7 mouse cellular contexts compared by ENCODE assay signal in genomic region chr7:101348312-101348711, GRCm38 (mm10). TPM values are rescaled to one million over a fixed set of nuclear protein-coding genes. Genes with fewer than 3 reads are reported as not detected.
DNase-seq lines count a peak whose midpoint lies in the region; ATAC-seq and TF ChIP-seq lines count a peak whose summit lies in the region.

No protein-coding gene starts in this region.

- peak overlapping the region; percentile 82 for H3K4me3 ChIP-seq in ES-Bruce4 (ENCODE audit: low read depth, low read length)
- peak overlapping the region; percentile 53 for H3K4me3 ChIP-seq in hindbrain, embryonic 13.5 days
- H3K4me3 ChIP-seq in liver, embryonic 13.5 days (replicated peaks) = peak overlapping the region; percentile 70

- H3K9ac ChIP-seq in ES-Bruce4 (ENCODE audit: low read depth, poor library complexity, severe bottlenecking) = peak overlapping the region; percentile 50
- peak overlapping the region; percentile 71 for H3K9ac ChIP-seq in hindbrain, embryonic 13.5 days
- peak overlapping the region; percentile 73 for H3K9ac ChIP-seq in liver, embryonic 13.5 days

- H3K4me1 ChIP-seq in ES-Bruce4 (ENCODE audit: control insufficient read depth, insufficient read depth, low read length) = peaks cover 7% of the 10 kb centered on the region
- peaks cover 20% of the 10 kb centered on the region for H3K4me1 ChIP-seq in hindbrain, embryonic 13.5 days (replicated peaks)
- peaks cover 84% of the 10 kb centered on the region for H3K4me1 ChIP-seq in liver, embryonic 13.5 days (replicated peaks)

- no peak for TF ChIP-seq CTCF in ES-Bruce4 (IDR thresholded peaks at IDR 0.05; ENCODE audit: low read depth, low read length)

- TF ChIP-seq EP300 in ES-Bruce4 (IDR thresholded peaks at IDR 0.05; ENCODE audit: insufficient read depth, low read depth, low read length) = no peak

- peak; percentile 36 for DNase-seq in CD4-positive helper T cell, adult 2 months (ENCODE audit: low read depth, low spot score)
- DNase-seq in liver, embryonic 13.5 days = no peak
- no peak for DNase-seq in adrenal gland, postnatal 25 days
- no peak for DNase-seq in left cerebral cortex, postnatal 36 days (ENCODE audit: low spot score in 2 of 2)
- DNase-seq in retina, postnatal 1 day = no peak

- TF ChIP-seq POLR2A in ES-Bruce4 (IDR thresholded peaks at IDR 0.05; ENCODE audit: insufficient read depth, low read length) = no peak

- no peaks in the 10 kb centered on the region for H3K9me3 ChIP-seq in ES-Bruce4 (replicated peaks; ENCODE audit: control insufficient read depth, insufficient read depth, low read length, poor library complexity, severe bottlenecking)
- no peaks in the 10 kb centered on the region for H3K9me3 ChIP-seq in hindbrain, embryonic 13.5 days
- no peaks in the 10 kb centered on the region for H3K9me3 ChIP-seq in liver, embryonic 13.5 days (replicated peaks)

- intact Hi-C loops in left cerebral cortex, postnatal 36 days (cut with DNase I) = no loop called here

- no peak for ATAC-seq in hindbrain, embryonic 13.5 days (ENCODE audit: low FRiP score)
- no peak for ATAC-seq in liver, embryonic 13.5 days (ENCODE audit: low read depth)

- WGBS in hindbrain, embryonic 13.5 days = 5% methylated on average over 13 of the region's 13 CpGs
- 2% methylated on average over 13 of the region's 13 CpGs for WGBS in liver, embryonic 13.5 days (ENCODE audit: insufficient replicate concordance)

- no peaks in the 10 kb centered on the region for H3K36me3 ChIP-seq in ES-Bruce4 (ENCODE audit: control insufficient read depth, insufficient read depth, low read length, poor library complexity, severe bottlenecking)
- H3K36me3 ChIP-seq in hindbrain, embryonic 13.5 days = no peaks in the 10 kb centered on the region
- peaks cover 27% of the 10 kb centered on the region for H3K36me3 ChIP-seq in liver, embryonic 13.5 days

- H3K27me3 ChIP-seq in ES-Bruce4 (ENCODE audit: control insufficient read depth, insufficient read depth, low read length, poor library complexity, severe bottlenecking) = no peaks in the 10 kb centered on the region
- H3K27me3 ChIP-seq in hindbrain, embryonic 13.5 days = peaks cover 38% of the 10 kb centered on the region
- 0 out of 2 replicates have a peak, but pooled peaks cover 4% of the 10 kb centered on the region for H3K27me3 ChIP-seq in liver, embryonic 13.5 days

- peak overlapping the region; percentile 96 for H3K4me2 ChIP-seq in hindbrain, embryonic 13.5 days
- H3K4me2 ChIP-seq in liver, embryonic 13.5 days = peak overlapping the region; percentile 90

- no peak overlapping the region for H3K27ac ChIP-seq in ES-Bruce4 (ENCODE audit: insufficient read depth, low read length)
- H3K27ac ChIP-seq in hindbrain, embryonic 13.5 days = no peak overlapping the region
- peak overlapping the region; percentile 62 for H3K27ac ChIP-seq in liver, embryonic 13.5 days

RNA-seq across cellular contexts. Expression of gene Arap1, which starts 0.4 kb away (rescaled TPM):
- 28.2 and 31.5 TPM in 2 replicates for polyA plus RNA-seq in ES-Bruce4 (2011; ENCODE audit: insufficient read depth, insufficient read length, low read depth, missing spikeins)
- 7.6 and 11.6 TPM in 2 replicates for polyA plus RNA-seq in hindbrain, embryonic 13.5 days (2015; fragmentation: Nextera tagmentation; extraction: Ambion mirVana)
- polyA plus RNA-seq in liver, embryonic 13.5 days (2015; fragmentation: Nextera tagmentation; extraction: Ambion mirVana) = 13.1 and 14.8 TPM in 2 replicates
- total RNA-seq in adrenal gland, postnatal 25 days (2021) = 26.8 and 40.2 TPM in 2 replicates
- total RNA-seq in left cerebral cortex, postnatal 36 days (2021) = 10 to 100 TPM; 16.5 to 17.6 TPM

RNA-seq across cellular contexts. Expression of gene Stard10, which starts 31.4 kb away (rescaled TPM):
- polyA plus RNA-seq in ES-Bruce4 (2011; ENCODE audit: insufficient read depth, insufficient read length, low read depth, missing spikeins) = 54.3 and 58.2 TPM in 2 replicates
- polyA plus RNA-seq in hindbrain, embryonic 13.5 days (2015; fragmentation: Nextera tagmentation; extraction: Ambion mirVana) = 9.7 and 10.0 TPM in 2 replicates
- 78.5 and 81.3 TPM in 2 replicates for polyA plus RNA-seq in liver, embryonic 13.5 days (2015; fragmentation: Nextera tagmentation; extraction: Ambion mirVana)
- 19.8 and 24.9 TPM in 2 replicates for total RNA-seq in adrenal gland, postnatal 25 days (2021)
- total RNA-seq in left cerebral cortex, postnatal 36 days (2021) = 10 to 100 TPM; 75.7 to 85.6 TPM

RNA-seq across cellular contexts. Expression of gene Atg16l2, which starts 46.3 kb away (rescaled TPM):
- polyA plus RNA-seq in ES-Bruce4 (2011; ENCODE audit: insufficient read depth, insufficient read length, low read depth, missing spikeins) = 23.4 and 25.8 TPM in 2 replicates
- 17.5 and 20.8 TPM in 2 replicates for polyA plus RNA-seq in hindbrain, embryonic 13.5 days (2015; fragmentation: Nextera tagmentation; extraction: Ambion mirVana)
- 4.2 and 4.9 TPM in 2 replicates for polyA plus RNA-seq in liver, embryonic 13.5 days (2015; fragmentation: Nextera tagmentation; extraction: Ambion mirVana)
- total RNA-seq in adrenal gland, postnatal 25 days (2021) = 23.5 and 26.7 TPM in 2 replicates
- total RNA-seq in left cerebral cortex, postnatal 36 days (2021) = 10 to 100 TPM; 52.7 to 55.5 TPM
